Mouse (Mus musculus): ENCODE results near the gene Tdrd6.

The Tdrd6 gene

DNA sequence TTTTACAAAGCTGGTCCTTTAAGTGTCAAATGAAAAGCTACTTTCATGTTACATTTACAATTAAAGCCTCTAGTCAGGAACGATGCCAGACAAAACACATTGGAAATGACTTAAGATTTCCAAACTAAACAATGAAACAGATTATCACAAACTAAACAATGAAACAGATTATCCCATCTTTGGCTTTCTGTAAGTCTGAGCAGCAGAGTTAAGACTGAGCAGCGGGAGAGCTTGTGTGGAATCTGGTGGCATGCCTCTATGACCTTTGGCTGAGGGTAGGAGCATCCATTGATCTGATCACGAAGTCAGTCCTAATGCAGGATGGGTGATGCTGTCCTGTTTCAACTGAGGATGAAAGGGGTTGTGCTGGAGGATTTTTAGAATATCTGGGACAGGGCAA lies 17.9 kb downstream of the Tdrd6 start:
- no peak for DNase-seq (ENCODE audit: low spot score in 2 of 2)

DNA sequence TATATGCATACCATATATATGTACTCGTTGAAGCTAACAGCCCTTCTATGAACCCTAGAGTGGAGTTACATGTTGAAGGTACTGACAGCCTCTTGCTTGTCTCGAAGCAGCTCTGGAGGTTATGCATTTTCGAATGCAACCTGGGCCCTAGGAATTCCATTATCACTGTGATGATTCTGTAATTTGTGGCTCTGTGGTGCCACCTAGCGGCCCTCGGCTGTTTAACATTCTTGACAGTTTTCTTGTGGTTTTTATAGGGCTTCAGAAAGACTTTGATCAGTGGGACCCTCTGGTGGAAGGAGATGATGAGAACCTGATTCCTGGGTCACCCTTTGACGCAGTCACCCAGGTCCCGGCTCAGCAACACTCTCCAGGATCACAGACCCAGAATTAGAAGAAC lies 18.5 kb downstream of the Tdrd6 start:
- peak; percentile 49 to 68 for DNase-seq (ENCODE audit: low spot score in 2 of 2)

GRCm38 (mm10) chr17:43606704-43607103 lies 23.4 kb downstream of the Tdrd6 start:
- peak; percentile 55 to 71 for DNase-seq (ENCODE audit: low spot score in 2 of 2)

GRCm38 (mm10) chr17:43598706-43599105 lies 31.4 kb downstream of the Tdrd6 start:
- no peak for DNase-seq (ENCODE audit: low spot score in 2 of 2)

DNA sequence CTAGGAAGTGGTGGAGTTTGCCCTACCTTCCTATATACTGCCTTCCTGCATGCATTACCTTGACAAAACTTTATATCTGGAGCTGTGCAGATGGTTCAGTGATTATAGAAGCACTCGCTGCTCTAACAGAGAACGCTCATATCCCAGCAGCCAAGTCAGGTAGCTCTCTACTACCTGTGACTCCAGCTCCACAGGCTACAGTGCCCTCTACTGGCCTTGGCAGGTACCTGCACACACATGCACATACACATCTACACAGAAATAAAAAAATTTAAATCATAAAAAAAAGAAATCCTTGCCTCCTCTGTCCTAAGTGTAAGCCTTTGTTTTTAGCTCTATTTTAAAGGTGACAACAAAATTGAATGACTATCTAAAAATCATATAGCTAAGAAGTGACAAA lies 32.4 kb downstream of the Tdrd6 start:
- no peak for DNase-seq (ENCODE audit: low spot score in 2 of 2)

DNA sequence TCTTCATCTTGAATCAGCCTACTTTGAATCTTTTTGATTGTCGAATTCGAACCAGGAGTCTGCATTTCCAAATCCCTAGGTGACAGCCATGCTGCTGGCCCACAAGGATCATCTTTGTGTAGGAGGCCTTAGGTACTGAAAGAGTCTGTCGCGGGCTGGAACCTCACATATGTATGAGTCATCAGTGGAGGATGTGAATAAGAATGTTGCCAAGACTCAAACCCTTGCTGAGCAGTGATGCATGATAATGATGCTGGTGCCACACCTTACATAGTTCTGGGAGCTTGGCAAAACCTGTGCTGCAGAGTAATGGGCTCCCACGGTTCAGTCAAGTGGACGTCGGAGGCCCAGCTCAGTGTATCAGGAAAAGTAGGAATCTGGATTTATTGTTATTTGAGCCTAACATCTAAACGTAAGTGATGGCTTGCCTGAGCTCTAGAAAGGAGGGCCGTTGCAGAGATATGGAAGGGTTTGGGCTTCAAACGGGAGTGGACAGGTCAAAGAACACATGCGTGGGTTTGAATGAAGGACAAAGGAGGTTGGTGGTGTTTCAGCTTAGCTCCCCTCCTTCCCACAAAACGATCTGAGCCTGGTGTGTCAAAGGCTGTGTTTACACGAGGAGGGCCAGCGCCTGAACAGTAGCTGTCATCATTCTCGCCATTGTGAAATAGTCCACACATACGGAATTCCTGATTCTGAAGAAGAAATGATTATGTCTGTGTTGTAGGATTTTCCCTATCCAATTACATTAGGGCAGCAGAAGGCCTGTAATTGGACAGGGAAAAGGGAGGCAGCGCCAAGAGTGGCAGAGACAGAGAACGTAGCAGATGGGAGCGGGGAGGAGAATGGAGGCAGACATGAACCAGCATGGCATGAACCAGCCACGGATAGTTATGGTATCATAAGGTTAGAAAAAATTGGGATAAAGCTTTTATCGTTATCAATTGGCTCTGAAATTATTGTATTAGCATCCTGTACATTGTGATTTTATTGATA lies 37.5 kb downstream of the Tdrd6 start:
- no peak for DNase-seq (ENCODE audit: low spot score in 2 of 2)

GRCm38 (mm10) chr17:43590531-43590930 lies 39.6 kb downstream of the Tdrd6 start:
- DNase-seq (ENCODE audit: low spot score in 2 of 2): no peak

DNA sequence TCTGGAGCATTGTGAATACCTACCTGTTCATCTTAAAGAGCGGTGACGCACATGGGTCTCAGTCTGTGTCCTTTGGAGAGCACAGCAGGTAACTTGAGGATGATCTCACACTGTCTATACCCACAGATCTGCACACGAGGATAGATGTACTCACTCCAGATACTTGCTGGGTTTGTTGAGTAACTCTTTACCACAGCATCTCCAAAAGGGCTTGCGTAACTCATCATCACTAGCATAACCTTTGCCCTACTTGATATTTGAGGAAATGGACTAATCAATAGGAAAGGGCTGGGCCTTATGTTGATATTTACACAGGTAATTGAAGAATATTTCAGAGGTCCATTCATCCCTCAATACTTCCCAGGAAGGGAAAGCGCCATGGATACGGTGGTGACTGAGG lies 40.3 kb downstream of the Tdrd6 start:
- DNase-seq (ENCODE audit: low spot score in 2 of 2): no peak

DNA sequence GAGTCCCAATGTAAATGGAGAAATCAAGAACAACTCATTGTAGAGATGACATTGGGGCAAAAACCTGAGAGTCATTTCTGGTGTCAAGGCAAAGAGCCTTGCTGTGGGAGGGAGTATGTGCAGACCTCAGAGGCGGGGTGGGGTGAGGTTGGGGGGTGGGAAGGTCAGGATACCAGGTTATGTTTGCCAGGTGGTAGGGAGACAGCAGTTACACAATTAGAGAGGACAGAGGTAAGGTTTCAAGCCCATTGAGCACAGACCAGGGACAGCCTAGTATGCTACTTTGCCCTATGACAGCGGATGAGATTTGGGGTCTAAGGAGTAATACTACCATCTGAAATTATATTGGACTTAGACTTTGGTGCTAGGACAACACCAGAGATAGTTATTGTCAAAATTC lies 42.8 kb downstream of the Tdrd6 start:
- no peak for DNase-seq (ENCODE audit: low spot score in 2 of 2)

GRCm38 (mm10) chr17:43584771-43585170 lies 45.3 kb downstream of the Tdrd6 start:
- DNase-seq (ENCODE audit: low spot score in 2 of 2): no peak

- DNase-seq (ENCODE audit: low spot score in 2 of 2): no peak
Observed at GRCm38 (mm10) chr17:43581012-43581467, 49.1 kb downstream of the Tdrd6 start.

- no peak for DNase-seq (ENCODE audit: low spot score in 2 of 2)
Observed at GRCm38 (mm10) chr17:43580456-43580855, 49.6 kb downstream of the Tdrd6 start.

DNA sequence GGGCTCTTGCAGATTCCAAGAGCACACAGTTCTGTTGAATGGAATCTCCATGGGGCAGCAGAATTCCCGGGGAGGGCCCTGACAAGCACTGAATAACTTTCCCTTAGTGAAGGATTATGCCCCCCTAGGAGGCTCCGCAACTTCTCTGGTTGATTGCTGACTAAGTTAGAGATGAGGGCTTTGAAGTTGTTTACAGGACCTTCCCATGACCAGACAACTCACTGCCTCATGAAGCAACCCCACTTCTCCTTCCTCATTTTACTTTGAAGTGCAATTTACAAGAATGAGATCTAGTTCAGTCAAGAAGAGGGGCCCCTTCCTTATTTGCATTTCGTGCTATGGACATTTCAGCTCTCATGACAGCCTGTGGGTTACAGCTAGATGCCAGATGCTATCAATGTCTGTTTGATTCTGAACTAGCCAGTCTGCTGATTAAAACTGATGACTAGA lies 56.5 kb downstream of the Tdrd6 start:
- no peak for DNase-seq (ENCODE audit: low spot score in 2 of 2)

GRCm38 (mm10) chr17:43569287-43569686 lies 60.8 kb downstream of the Tdrd6 start:
- DNase-seq (ENCODE audit: low spot score in 2 of 2): no peak

GRCm38 (mm10) chr17:43567992-43568888 lies 61.9 kb downstream of the Tdrd6 start, which contains the start of gene Pla2g7:
TSS of gene Pla2g7 (plus strand) at chr17:43568098.
- DNase-seq (ENCODE audit: low spot score in 2 of 2): peak; percentile 9 to 15

DNA sequence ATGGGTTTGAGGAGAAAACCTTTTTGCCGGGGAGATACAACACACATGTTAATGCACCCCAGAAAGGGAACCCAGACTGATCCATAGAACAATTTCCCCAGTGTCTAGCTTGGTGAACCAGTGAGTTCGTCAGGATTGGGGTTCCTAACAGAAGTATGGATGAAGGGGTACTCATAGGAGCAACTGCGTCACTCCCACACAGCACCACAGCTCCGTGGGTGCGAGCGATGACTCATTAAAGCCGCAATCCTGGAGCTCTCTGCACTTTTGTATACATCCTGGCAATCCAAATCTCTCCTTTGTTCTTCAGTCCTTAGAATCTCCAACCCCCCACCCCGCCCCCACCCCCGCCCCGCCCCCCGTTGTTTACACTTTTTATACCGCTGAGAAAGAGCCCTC lies 62.5 kb downstream of the Tdrd6 start:
- no peak for DNase-seq (ENCODE audit: low spot score in 2 of 2)
